Mouse (Mus musculus) stomach, postnatal 0 days (tissue): Measurements from ENCODE around the gene Krt35. TPM values are rescaled to one million over a fixed set of nuclear protein-coding genes. Genes with fewer than 3 reads are reported as not detected.

ENCODE experiments used
- ATAC-seq: fragments of 200-750 bp; cut with Nextera tagmentation; 2 replicates; pipeline ENCODE4 v1.8.0; 2017; ENCODE audit not compliant: low FRiP score, low TSS enrichment
- DNase-seq: peaks from one replicate; pipeline ENCODE4 v3.0.0-alpha.2; 2016; ENCODE audit warnings: low spot score
- H3K27ac ChIP-seq: fragments of 300-500 bp; sonication (generic); replicated peaks from 2 replicates; pipeline ENCODE4 v1.5.1; 2014; ENCODE audit warnings: mild to moderate bottlenecking, control low read depth
- H3K27me3 ChIP-seq: fragments of 300-500 bp; sonication (generic); 2 replicates; pipeline ENCODE4 v1.6.1; 2014; ENCODE audit warnings: low read length; ENCODE audit not compliant: control insufficient read depth, insufficient read depth
- H3K36me3 ChIP-seq: fragments of 300-500 bp; sonication (generic); 2 replicates; pipeline ENCODE4 v1.6.1; 2014; ENCODE audit warnings: low read length, mixed read lengths; ENCODE audit not compliant: control insufficient read depth, insufficient read depth
- H3K4me1 ChIP-seq: fragments of 300-500 bp; sonication (generic); replicated peaks from 2 replicates; pipeline ENCODE4 v1.6.1; 2014; ENCODE audit warnings: antibody characterized with exemption; ENCODE audit not compliant: control insufficient read depth, insufficient read depth
- H3K4me2 ChIP-seq: fragments of 300-500 bp; sonication (generic); replicated peaks from 2 replicates; pipeline ENCODE4 v1.6.1; 2014; ENCODE audit warnings: low read depth, mild to moderate bottlenecking, control low read depth, moderate library complexity
- H3K4me3 ChIP-seq: fragments of 300-500 bp; sonication (generic); 2 replicates; pipeline ENCODE4 v1.5.1; 2014; ENCODE audit warnings: low read depth, low read length, control low read depth
- H3K9ac ChIP-seq: fragments of 300-500 bp; sonication (generic); 2 replicates; pipeline ENCODE4 v1.6.1; 2014; ENCODE audit warnings: mild to moderate bottlenecking, low read length, control low read depth, mixed read lengths
- H3K9me3 ChIP-seq: fragments of 300-500 bp; sonication (generic); 2 replicates; pipeline ENCODE4 v1.6.1; 2016; ENCODE audit warnings: low read length; ENCODE audit not compliant: control insufficient read depth
- CTCF ChIP-seq: IDR thresholded peaks from 2 replicates; pipeline ENCODE4 v1.5.1; 2016; ENCODE audit warnings: antibody characterized with exemption, low read depth, mild to moderate bottlenecking, moderate library complexity
- EP300 ChIP-seq: optimal IDR thresholded peaks from 2 replicates; pipeline ENCODE3; 2016; ENCODE audit warnings: antibody characterized with exemption
- WGBS: fragments of 180-500 bp; shearing (Covaris S2); extraction: QIAGEN DNeasy Blood & Tissue Kit; methylation state at CpG from one replicate; pipeline ENCODE4 v1.1.7; 2014; 5-methylcytosine and 5-hydroxymethylcytosine counted together
- polyA plus RNA-seq: library from polyadenylated mRNA; unstranded; fragments of >200 nt; fragmentation: Nextera tagmentation; extraction: Ambion mirVana; gene quantifications from 2 replicates; pipeline ENCODE4 v1.2.1, GENCODE M21; 2015

The Krt35 gene
- polyA plus RNA-seq, 1 experiment from 2014 or later, result 0.21 TPM

DNA sequence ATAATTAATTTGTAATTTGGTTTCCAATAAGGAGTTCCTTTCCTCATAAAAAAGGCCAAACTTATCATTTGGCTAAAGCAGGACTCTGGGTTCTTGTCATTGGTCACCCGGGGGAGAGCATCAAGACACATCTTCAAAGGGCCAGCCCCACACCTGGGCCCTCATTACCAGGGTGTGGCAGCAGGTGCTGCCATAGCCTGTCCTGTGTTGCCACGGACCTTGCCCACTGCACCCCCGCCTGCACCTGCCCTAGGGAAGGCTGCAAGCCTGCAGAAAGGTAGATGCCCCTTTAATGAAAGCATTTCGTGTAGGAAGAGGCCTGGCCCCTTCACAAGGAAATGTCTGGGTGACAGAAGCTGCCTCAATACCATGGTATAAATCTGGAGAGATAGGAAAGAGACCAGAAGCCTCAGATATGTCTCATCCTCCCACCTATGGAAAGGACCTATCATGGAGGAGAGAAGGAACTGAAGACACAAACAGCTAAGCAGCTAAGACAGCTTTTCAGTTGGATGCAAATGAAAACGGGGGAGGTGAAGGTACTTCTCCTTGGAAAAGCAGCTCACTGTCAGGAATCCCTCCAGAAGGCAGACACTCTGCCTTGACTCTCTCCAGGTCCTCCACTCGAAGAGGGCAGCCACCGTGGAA, 7.5 kb downstream of the Krt35 start:
- Histone ChIP-seq H3K4me3 (no peak overlapping the region), H3K9me3 (no peaks in the 10 kb centered on the region), H3K4me2 (no peak overlapping the region), H3K9ac (no peak overlapping the region), H3K4me1 (no peaks in the 10 kb centered on the region), H3K27me3 (no peaks in the 10 kb centered on the region), H3K36me3 (no peaks in the 10 kb centered on the region), H3K27ac (no peak overlapping the region)
- no peak for ATAC-seq
- WGBS, result 62% methylated on average over 7 of the region's 7 CpGs
- no peak for DNase-seq
- no peak for TF ChIP-seq CTCF
- no peak for TF ChIP-seq EP300

DNA sequence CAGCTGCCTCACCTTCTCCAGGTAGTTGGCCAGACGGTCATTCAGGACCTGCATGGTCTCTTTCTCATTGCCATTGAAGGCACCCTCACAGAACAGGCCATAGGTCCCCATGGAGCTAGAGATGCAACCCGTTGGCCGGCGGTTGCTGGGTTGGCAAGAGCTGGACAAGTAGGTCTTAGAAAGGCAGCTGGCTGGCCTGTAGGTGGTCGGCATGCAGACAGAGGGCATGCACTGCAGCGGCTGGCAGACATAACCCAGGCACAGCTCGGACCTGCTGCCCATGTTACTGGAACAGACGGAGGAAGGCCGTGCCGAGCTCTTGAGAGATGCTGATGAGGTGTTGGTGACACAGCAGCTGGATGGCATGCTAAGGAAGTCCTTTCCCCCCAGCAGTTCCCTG, 8.2 kb downstream of the Krt35 start, which contains the start of gene Krt32:
Krt32 (minus strand) TSS at position 366 of the 400 bp plus-strand sequence.
- Histone ChIP-seq H3K9me3 (no peaks in the 10 kb centered on the region), H3K27me3 (no peaks in the 10 kb centered on the region), H3K4me2 (no peak within 1 kb of the TSS), H3K4me1 (no peaks in the 10 kb centered on the region), H3K27ac (no peak within 1 kb of the TSS), H3K9ac (no peak within 1 kb of the TSS), H3K4me3 (no peak within 1 kb of the TSS), H3K36me3 (no peaks in the 10 kb centered on the region)
- DNase-seq (no peak), ATAC-seq (no peak)
- TF ChIP-seq CTCF, result no peak
- no peak for TF ChIP-seq EP300
- WGBS, result 94% methylated on average over 10 of the region's 10 CpGs

DNA sequence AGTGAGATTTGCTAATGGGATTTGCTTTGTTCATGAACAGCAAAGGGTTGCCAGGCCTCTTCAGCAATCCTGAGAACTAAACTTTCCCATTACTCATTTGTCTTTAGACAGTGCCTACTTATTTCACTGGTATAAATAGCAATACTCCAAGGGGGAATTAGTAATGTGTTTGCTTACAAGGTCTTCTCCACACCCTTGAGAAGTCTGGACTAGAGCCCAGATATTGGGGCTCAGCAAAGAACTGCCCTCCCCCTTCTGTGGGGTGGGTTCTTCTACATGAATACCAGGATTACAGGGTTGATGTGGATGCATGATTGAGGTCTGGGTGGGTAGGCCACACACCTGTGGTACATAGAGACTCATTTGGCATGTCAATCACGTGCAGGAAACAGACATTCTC, 22.2 kb downstream of the Krt35 start:
- Histone ChIP-seq H3K9me3 (no peaks in the 10 kb centered on the region), H3K4me1 (peaks cover 2% of the 10 kb centered on the region; the same call in 1 of the 2 replicates), H3K27me3 (no peaks in the 10 kb centered on the region), H3K4me3 (no peak overlapping the region), H3K4me2 (no peak overlapping the region), H3K9ac (no peak overlapping the region), H3K27ac (no peak overlapping the region), H3K36me3 (no peaks in the 10 kb centered on the region)
- peak; percentile 73; the same call in 1 of the 2 replicates for ATAC-seq
- no peak for DNase-seq
- peak; percentile 85 for TF ChIP-seq EP300
- no peak for TF ChIP-seq CTCF
- WGBS, result 29% methylated on average over 1 of the region's 1 CpGs

DNA sequence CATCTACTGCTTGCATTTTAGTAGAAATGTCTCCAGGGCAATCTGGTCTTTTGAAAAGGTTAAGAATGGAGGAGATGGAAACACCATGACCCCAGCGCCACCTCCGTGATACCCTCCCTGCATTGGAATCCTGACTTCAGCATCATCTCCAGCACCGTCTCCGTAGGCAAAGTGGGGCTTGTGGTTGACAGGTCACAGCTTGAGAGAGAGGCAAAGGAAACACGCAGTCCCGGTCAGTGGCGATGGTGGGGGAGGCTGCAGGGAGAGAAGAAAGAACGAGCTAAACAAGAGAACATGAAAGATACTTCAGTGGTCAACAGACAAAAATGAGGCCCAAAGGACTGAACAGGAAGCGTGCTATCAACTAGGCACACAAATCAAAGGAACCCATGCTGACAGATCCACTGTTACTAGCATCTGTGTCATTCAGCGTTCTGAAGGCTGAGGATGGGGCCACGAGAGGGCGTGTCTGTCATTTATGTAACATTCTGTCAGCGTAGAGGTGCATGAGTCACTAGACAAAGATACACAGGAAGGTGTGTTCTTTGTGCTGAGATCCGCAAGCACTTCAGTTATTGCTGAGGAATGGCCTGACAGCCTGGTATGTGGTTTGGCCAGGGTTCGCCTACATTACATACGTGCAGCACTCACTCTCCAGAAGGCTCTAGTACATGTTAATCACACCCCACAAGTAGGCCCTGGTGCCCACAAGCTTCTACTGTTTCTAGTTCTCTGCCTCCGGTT, 28.6 kb downstream of the Krt35 start:
- H3K4me3 ChIP-seq, result no peak overlapping the region
- no peaks in the 10 kb centered on the region for H3K27me3 ChIP-seq
- TF ChIP-seq EP300 (peak; percentile 57), CTCF (peak; percentile 64)
- no peaks in the 10 kb centered on the region for H3K4me1 ChIP-seq
- no peak overlapping the region for H3K9ac ChIP-seq
- 48% methylated on average over 17 of the region's 17 CpGs for WGBS
- H3K27ac ChIP-seq, result peak overlapping the region; percentile 65
- no peak overlapping the region for H3K4me2 ChIP-seq
- DNase-seq, result peak; percentile 64
- peak; percentile 91 for ATAC-seq
- H3K9me3 ChIP-seq, result no peaks in the 10 kb centered on the region
- no peaks in the 10 kb centered on the region for H3K36me3 ChIP-seq

DNA sequence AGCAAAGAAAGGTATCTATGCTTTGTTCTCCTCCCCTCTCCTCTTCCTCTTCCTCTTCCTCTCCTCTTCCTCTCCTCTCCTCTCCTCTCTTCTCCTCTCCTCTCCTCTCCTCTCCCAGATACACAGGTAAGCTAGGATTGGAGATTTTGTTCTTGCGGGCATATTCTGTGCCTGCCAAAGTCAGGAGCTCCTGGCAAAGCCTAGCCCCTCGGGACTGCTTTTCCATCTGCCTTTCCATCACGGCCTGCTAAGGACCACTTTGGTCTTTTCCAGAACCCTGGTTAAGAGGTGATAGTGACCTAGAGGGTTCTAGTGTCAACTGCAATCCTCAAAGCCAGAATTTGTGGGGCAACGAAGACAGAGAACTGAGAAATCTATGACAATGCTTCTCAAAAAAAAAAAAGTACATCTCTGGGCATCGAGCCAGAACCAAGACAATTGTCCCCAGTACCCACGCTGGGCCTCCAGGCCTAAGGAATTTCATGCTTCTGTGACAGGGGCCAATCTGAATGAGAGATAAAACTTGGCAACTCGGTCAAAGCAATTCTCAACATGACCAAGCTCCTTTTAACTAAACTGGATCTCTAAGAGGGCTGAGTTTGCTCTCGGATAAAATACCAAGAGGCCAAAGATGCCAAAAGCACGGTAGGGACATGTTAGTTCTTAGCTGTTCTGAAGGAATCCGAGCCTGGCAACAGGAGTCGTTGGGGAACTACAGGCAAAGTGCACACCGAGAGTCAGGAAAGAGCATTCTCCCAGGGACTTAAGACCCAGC, 29.6 kb downstream of the Krt35 start:
- Histone ChIP-seq H3K4me3 (no peak overlapping the region), H3K27me3 (no peaks in the 10 kb centered on the region), H3K4me1 (no peaks in the 10 kb centered on the region), H3K36me3 (no peaks in the 10 kb centered on the region), H3K9me3 (no peaks in the 10 kb centered on the region), H3K9ac (no peak overlapping the region), H3K4me2 (no peak overlapping the region), H3K27ac (peak overlapping the region; percentile 58)
- 55% methylated on average over 12 of the region's 12 CpGs for WGBS
- ATAC-seq (no peak), DNase-seq (no peak)
- TF ChIP-seq CTCF (no peak), EP300 (no peak)
